Mouse (Mus musculus): Measurements from ENCODE around the gene Serpinh1.

GRCm38 (mm10) chr7:99323321-99323700 is 29.7 kb downstream of the Serpinh1 start:
- TF ChIP-seq GATA1 (IDR thresholded peaks at IDR 0.05; ENCODE audit: borderline replicate concordance, low read length) (no peak), FLI1 (IDR thresholded peaks at IDR 0.05; ENCODE audit: low read length) (no peak)

All from megakaryocyte, embryonic 14.5 days (primary cell).